Mouse (Mus musculus) cerebellum, adult 11 months (tissue): ENCODE results near the gene Smok3c.
"Not testable (repeated sequence)": the region's sequence is repeated elsewhere in the genome, so short reads cannot be mapped to it uniquely, and the experiment has no call there.

ENCODE experiments used
- DNase-seq: peaks from one replicate; pipeline ENCODE4 v3.0.0; 2022

The Smok3c gene

GRCm38 (mm10) chr5:138107130-138107529 is 54.1 kb downstream of the Smok3c start:
- no peak for DNase-seq

GRCm38 (mm10) chr5:138109847-138110396 is 56.9 kb downstream of the Smok3c start:
- DNase-seq, result not testable (repeated sequence)
